Mouse (Mus musculus): Measurements from ENCODE around the gene Gstm3. TPM values are rescaled to one million over a fixed set of nuclear protein-coding genes. Genes with fewer than 3 reads are reported as not detected.
A peak's percentile ranks its signal among the peaks of the same experiment; 100 is the strongest.

The Gstm3 gene
- polyA plus RNA-seq, 1 experiment from 2014 or later, result not detected

DNA sequence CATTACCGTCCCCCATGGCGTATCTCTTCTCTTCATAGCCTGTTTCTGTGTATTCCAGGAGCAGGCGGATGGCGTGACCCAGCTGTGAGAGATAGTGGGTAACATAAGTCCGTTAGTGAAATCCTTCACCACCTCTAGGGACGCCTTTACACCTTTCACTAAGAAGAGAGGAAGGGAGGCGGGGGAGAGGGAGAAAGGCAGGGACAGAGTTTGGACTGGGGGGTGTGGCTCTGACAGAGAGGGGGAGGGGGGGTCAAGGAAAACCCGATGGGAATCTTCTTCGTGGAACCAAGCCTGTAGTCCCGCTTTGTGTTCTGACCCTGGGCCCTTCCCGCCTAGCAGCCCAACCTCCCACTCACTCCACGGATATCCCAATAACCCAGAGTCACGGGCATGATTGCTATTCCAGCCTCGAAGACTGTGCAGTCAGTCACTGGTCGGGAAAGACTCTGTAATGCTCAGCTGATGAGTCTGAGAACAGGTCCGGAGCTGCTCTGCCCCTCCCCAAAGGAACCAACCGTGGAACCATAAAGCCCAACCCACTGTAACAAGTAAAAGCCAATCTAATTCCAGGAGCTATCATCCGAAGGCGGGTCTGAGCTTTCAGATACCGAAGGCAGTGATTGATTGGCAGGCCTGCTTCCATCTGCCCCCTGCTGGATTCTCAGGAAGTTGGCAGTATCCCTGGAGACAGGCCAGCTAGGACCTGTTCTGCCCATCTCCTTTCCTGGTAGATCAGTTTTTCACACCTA is 25.7 kb downstream of the Gstm3 start, which contains the start of gene Gstm6:
TSS of gene Gstm6 (minus strand) at position 511 of the 752 bp plus-strand sequence.
- Histone ChIP-seq H3K36me3 (no peaks in the 10 kb centered on the region), H3K27ac (no peak within 1 kb of the TSS), H3K9ac (0 out of 2 replicates have a peak within 1 kb of the TSS, but pooled peaks have one; percentile 3), H3K9me3 (replicated peaks) (no peaks in the 10 kb centered on the region), H3K4me1 (replicated peaks) (peaks cover 18% of the 10 kb centered on the region), H3K4me3 (peak within 1 kb of the TSS; percentile 35), H3K4me2 (peak within 1 kb of the TSS; percentile 61), H3K27me3 (no peaks in the 10 kb centered on the region)
- peak; percentile 57 for ATAC-seq (replicated peaks; ENCODE audit: insufficient number of reproducible peaks, insufficient read depth, low FRiP score, low read depth)
- WGBS, result 16% methylated on average over 20 of the region's 20 CpGs

DNA sequence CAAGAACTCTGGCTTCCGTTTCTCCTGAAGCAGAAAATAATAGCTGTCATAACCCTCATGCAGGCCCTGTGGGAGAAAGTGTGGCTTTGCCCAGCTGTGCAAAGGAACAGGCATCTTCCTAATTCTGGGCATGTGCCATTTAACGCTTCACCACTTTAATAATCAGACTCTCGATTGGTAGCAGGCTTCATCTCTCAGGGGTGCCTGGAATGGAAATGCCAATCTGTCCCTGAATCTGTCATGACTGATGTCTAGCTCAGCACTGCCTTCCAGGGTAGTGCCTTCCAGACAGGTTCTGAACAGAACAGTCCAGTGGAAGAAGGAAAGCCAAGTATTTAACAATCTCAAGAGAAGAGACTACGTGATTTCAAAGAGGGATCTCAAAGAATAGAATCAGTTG is 27.8 kb downstream of the Gstm3 start:
- WGBS, result 61% methylated on average over 4 of the region's 4 CpGs
- H3K4me3 ChIP-seq, result no peak overlapping the region
- no peak overlapping the region for H3K4me2 ChIP-seq
- no peak overlapping the region for H3K27ac ChIP-seq
- H3K27me3 ChIP-seq, result no peaks in the 10 kb centered on the region
- no peak overlapping the region for H3K9ac ChIP-seq
- H3K9me3 ChIP-seq (replicated peaks), result no peaks in the 10 kb centered on the region
- no peak for ATAC-seq (replicated peaks; ENCODE audit: insufficient number of reproducible peaks, insufficient read depth, low FRiP score, low read depth)
- H3K36me3 ChIP-seq, result no peaks in the 10 kb centered on the region
- peaks cover 18% of the 10 kb centered on the region for H3K4me1 ChIP-seq (replicated peaks)

DNA sequence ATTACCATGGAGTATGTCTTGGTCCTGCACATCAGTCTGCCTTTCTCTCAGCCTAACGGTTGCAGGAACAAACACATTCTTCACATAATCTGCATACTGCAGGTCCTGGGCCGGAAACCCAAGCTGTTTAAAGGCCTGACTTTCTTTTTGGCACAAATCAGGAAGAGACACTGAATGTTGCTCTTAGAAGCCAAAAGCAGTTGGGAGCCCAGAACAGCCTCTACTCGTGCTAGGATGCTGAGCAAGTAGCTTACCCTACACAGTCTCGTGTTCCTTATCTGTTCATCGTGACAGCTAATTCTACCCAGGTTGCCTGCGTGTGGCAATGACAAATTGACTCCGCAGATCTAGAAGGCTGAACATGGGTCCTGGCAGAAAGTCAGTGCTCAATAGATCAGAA is 28.6 kb downstream of the Gstm3 start:
- WGBS, result 38% methylated on average over 7 of the region's 7 CpGs
- no peaks in the 10 kb centered on the region for H3K27me3 ChIP-seq
- H3K9ac ChIP-seq, result no peak overlapping the region
- H3K4me1 ChIP-seq (replicated peaks), result peaks cover 18% of the 10 kb centered on the region
- ATAC-seq (replicated peaks; ENCODE audit: insufficient number of reproducible peaks, insufficient read depth, low FRiP score, low read depth), result no peak
- H3K4me2 ChIP-seq, result no peak overlapping the region
- no peaks in the 10 kb centered on the region for H3K9me3 ChIP-seq (replicated peaks)
- no peak overlapping the region for H3K27ac ChIP-seq
- H3K4me3 ChIP-seq, result no peak overlapping the region
- H3K36me3 ChIP-seq, result no peaks in the 10 kb centered on the region

- Histone ChIP-seq H3K27ac (no peak overlapping the region), H3K9ac (no peak overlapping the region), H3K36me3 (no peaks in the 10 kb centered on the region), H3K4me3 (no peak overlapping the region), H3K9me3 (replicated peaks) (no peaks in the 10 kb centered on the region), H3K27me3 (no peaks in the 10 kb centered on the region), H3K4me1 (replicated peaks) (peaks cover 18% of the 10 kb centered on the region), H3K4me2 (no peak overlapping the region)
- 70% methylated on average over 4 of the region's 4 CpGs for WGBS
- no peak for ATAC-seq (replicated peaks; ENCODE audit: insufficient number of reproducible peaks, insufficient read depth, low FRiP score, low read depth)
Observed at GRCm38 (mm10) chr3:107939830-107940229, 29.3 kb downstream of the Gstm3 start.

DNA sequence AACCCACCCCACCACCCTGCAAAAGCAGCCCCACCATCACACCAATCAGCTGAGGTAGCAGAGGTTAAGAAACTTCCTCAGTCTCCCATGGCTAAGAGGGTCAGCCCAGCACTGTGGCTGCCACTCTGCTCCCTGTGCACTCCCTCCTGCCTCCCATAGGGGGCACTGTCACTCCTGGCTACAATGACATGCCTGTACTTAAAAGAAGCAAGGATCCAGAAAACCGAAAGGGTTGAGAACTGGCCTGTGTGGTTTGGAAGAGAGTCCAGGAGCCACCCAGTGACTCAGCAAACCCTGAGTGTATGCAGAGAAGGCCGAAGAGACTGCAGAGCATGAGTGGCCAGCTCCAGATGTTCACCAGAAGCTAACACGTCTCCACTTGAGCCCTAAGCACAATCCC is 29.7 kb downstream of the Gstm3 start:
- no peaks in the 10 kb centered on the region for H3K36me3 ChIP-seq
- H3K27me3 ChIP-seq, result no peaks in the 10 kb centered on the region
- H3K4me1 ChIP-seq (replicated peaks), result peaks cover 18% of the 10 kb centered on the region
- no peak overlapping the region for H3K27ac ChIP-seq
- WGBS, result 49% methylated on average over 3 of the region's 3 CpGs
- H3K9me3 ChIP-seq (replicated peaks), result no peaks in the 10 kb centered on the region
- H3K9ac ChIP-seq, result no peak overlapping the region
- no peak overlapping the region for H3K4me2 ChIP-seq
- no peak overlapping the region for H3K4me3 ChIP-seq
- no peak for ATAC-seq (replicated peaks; ENCODE audit: insufficient number of reproducible peaks, insufficient read depth, low FRiP score, low read depth)

DNA sequence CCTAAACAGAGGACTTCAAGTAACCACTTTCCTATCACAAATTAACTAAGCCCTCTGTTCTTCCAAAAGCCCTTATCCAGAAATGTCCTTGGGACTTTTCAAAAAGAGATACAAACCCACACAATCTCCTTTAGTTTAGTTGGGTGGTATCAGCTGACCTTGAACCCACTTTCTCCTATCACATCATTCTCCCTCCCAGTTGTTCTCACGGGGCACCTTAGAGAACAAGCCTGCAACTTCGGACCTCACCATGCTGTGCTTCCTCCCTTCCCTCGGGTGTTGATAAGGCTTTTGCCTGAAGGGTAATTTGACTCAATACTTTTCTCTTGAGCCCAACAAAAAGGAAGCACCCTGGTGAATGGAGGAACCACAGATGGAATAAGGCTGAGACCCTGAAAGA is 33.2 kb downstream of the Gstm3 start:
- no peaks in the 10 kb centered on the region for H3K27me3 ChIP-seq
- H3K4me1 ChIP-seq (replicated peaks), result peaks cover 27% of the 10 kb centered on the region
- WGBS, result 32% methylated on average over 3 of the region's 3 CpGs
- H3K36me3 ChIP-seq, result no peaks in the 10 kb centered on the region
- no peak overlapping the region for H3K9ac ChIP-seq
- H3K4me3 ChIP-seq, result no peak overlapping the region
- no peak for ATAC-seq (replicated peaks; ENCODE audit: insufficient number of reproducible peaks, insufficient read depth, low FRiP score, low read depth)
- H3K4me2 ChIP-seq, result no peak overlapping the region
- no peaks in the 10 kb centered on the region for H3K9me3 ChIP-seq (replicated peaks)
- no peak overlapping the region for H3K27ac ChIP-seq

- 49% methylated on average over 3 of the region's 3 CpGs for WGBS
- Histone ChIP-seq H3K9ac (no peak overlapping the region), H3K27ac (no peak overlapping the region), H3K4me2 (no peak overlapping the region), H3K27me3 (no peaks in the 10 kb centered on the region), H3K4me3 (no peak overlapping the region), H3K36me3 (no peaks in the 10 kb centered on the region), H3K4me1 (replicated peaks) (peaks cover 21% of the 10 kb centered on the region), H3K9me3 (replicated peaks) (no peaks in the 10 kb centered on the region)
- no peak for ATAC-seq (replicated peaks; ENCODE audit: insufficient number of reproducible peaks, insufficient read depth, low FRiP score, low read depth)
Observed at GRCm38 (mm10) chr3:107935268-107935667, 33.8 kb downstream of the Gstm3 start.

GRCm38 (mm10) chr3:107932128-107932527 is 37.0 kb downstream of the Gstm3 start:
- no peaks in the 10 kb centered on the region for H3K36me3 ChIP-seq
- no peak overlapping the region for H3K4me2 ChIP-seq
- H3K4me3 ChIP-seq, result no peak overlapping the region
- H3K27me3 ChIP-seq, result no peaks in the 10 kb centered on the region
- H3K9me3 ChIP-seq (replicated peaks), result no peaks in the 10 kb centered on the region
- ATAC-seq (replicated peaks; ENCODE audit: insufficient number of reproducible peaks, insufficient read depth, low FRiP score, low read depth), result no peak
- H3K9ac ChIP-seq, result no peak overlapping the region
- H3K4me1 ChIP-seq (replicated peaks), result peaks cover 13% of the 10 kb centered on the region
- H3K27ac ChIP-seq, result peak overlapping the region; percentile 45; the same call in 1 of the 2 replicates
- WGBS, result 68% methylated on average over 6 of the region's 6 CpGs

DNA sequence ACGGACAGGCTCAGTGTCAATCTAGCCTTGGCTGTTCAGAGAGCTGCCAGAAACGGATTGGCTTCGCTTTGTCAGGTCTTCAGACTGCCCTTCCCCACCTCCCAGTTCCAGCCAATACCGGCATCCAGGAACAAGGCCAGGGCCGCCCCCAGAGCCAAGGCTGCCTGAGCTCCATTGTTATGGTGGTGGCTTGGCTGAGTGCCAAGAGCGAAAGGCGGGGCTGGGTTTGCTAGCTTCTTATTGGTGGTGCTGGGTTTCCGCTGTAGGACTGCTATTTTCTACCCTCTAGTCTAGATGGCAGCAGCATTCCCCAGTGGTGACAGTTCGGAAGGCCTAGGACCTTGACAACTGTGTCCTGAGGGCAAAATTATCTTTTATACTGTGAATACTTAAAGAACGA is 37.4 kb downstream of the Gstm3 start, which contains the start of gene Gstm7:
TSS of gene Gstm7 (minus strand) at position 148 of the 400 bp plus-strand sequence.
- no peaks in the 10 kb centered on the region for H3K36me3 ChIP-seq
- peak within 1 kb of the TSS; percentile 82 for H3K27ac ChIP-seq
- peak within 1 kb of the TSS; percentile 46 for H3K4me3 ChIP-seq
- no peaks in the 10 kb centered on the region for H3K27me3 ChIP-seq
- H3K4me2 ChIP-seq, result peak within 1 kb of the TSS; percentile 63
- peak within 1 kb of the TSS; percentile 40; the same call in 1 of the 2 replicates for H3K9ac ChIP-seq
- peaks cover 13% of the 10 kb centered on the region for H3K4me1 ChIP-seq (replicated peaks)
- no peaks in the 10 kb centered on the region for H3K9me3 ChIP-seq (replicated peaks)
- 5% methylated on average over 10 of the region's 10 CpGs for WGBS
- ATAC-seq (replicated peaks; ENCODE audit: insufficient number of reproducible peaks, insufficient read depth, low FRiP score, low read depth), result peak; percentile 96

GRCm38 (mm10) chr3:107931134-107931533 is 37.9 kb downstream of the Gstm3 start:
- peak overlapping the region; percentile 63 for H3K4me2 ChIP-seq
- H3K9me3 ChIP-seq (replicated peaks), result no peaks in the 10 kb centered on the region
- peak overlapping the region; percentile 46 for H3K4me3 ChIP-seq
- no peak for ATAC-seq (replicated peaks; ENCODE audit: insufficient number of reproducible peaks, insufficient read depth, low FRiP score, low read depth)
- peaks cover 13% of the 10 kb centered on the region for H3K4me1 ChIP-seq (replicated peaks)
- peak overlapping the region; percentile 82 for H3K27ac ChIP-seq
- no peaks in the 10 kb centered on the region for H3K27me3 ChIP-seq
- no peaks in the 10 kb centered on the region for H3K36me3 ChIP-seq
- WGBS, result 68% methylated on average over 2 of the region's 2 CpGs
- H3K9ac ChIP-seq, result peak overlapping the region; percentile 40; the same call in 1 of the 2 replicates

GRCm38 (mm10) chr3:107929731-107930130 is 39.4 kb downstream of the Gstm3 start:
- Histone ChIP-seq H3K4me2 (no peak overlapping the region), H3K27ac (no peak overlapping the region), H3K4me1 (replicated peaks) (peaks cover 13% of the 10 kb centered on the region), H3K27me3 (no peaks in the 10 kb centered on the region), H3K9ac (no peak overlapping the region), H3K36me3 (no peaks in the 10 kb centered on the region), H3K4me3 (no peak overlapping the region), H3K9me3 (replicated peaks) (no peaks in the 10 kb centered on the region)
- no peak for ATAC-seq (replicated peaks; ENCODE audit: insufficient number of reproducible peaks, insufficient read depth, low FRiP score, low read depth)
- WGBS, result 74% methylated on average over 4 of the region's 4 CpGs

- H3K4me2 ChIP-seq, result no peak overlapping the region
- ATAC-seq (replicated peaks; ENCODE audit: insufficient number of reproducible peaks, insufficient read depth, low FRiP score, low read depth), result no peak
- H3K4me1 ChIP-seq (replicated peaks), result peaks cover 13% of the 10 kb centered on the region
- no peak overlapping the region for H3K9ac ChIP-seq
- WGBS, result 77% methylated on average over 4 of the region's 4 CpGs
- no peak overlapping the region for H3K27ac ChIP-seq
- no peaks in the 10 kb centered on the region for H3K9me3 ChIP-seq (replicated peaks)
- H3K27me3 ChIP-seq, result no peaks in the 10 kb centered on the region
- no peak overlapping the region for H3K4me3 ChIP-seq
- no peaks in the 10 kb centered on the region for H3K36me3 ChIP-seq
Observed at GRCm38 (mm10) chr3:107929243-107929642, 39.8 kb downstream of the Gstm3 start.
